Mouse (Mus musculus): ENCODE measurements around the gene Vmn1r169. TPM values are rescaled to one million over a fixed set of nuclear protein-coding genes. Genes with fewer than 3 reads are reported as not detected.
"Not testable (repeated sequence)": the region's sequence is repeated elsewhere in the genome, so short reads cannot be mapped to it uniquely, and the experiment has no call there.

Gene Vmn1r169
- total RNA-seq (2021) = not detected

DNA sequence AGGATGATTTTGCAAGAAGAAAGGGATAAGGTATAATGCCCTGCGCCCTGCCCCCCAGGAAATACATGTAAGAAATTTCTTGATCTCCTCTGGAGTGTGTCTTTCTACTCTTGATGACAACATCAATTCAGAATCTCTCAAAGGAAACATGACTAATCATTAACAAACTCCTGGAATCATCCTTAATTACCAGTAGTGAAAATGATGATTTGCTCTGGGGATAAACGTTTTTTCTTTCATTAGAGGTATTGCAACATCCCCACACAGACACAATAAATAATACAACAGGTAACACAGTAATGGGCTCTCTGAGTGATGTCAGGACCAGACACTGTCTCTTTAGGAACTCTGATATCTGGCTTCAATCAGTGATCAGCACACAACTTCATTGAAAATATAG is at the start of gene Vmn1r169:
TSS of gene Vmn1r169 (plus strand) at position 301 of the 400 bp plus-strand sequence.
- DNase-seq; intact Hi-C loops (cut with DNase I): not testable (repeated sequence)

DNA sequence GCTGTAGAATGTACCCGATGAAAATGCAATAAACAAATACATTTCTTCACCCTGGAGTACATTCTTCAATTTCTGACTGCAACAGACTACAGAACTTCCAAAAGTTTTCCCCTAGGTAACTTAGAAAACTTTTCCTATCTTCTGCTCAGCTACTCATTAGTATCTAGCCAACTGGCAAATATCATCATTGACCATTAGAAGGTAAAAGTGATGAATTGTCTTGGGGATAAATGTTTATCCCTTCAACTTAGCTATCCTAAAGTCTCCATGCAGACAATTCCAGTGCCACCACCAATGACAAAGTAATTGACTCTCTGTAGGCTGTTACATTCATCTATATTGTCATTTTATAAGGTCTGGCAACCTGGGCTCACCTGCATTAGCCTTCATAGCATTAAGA is 35.9 kb upstream of the Vmn1r169 start, which contains the start of gene Vmn1r168:
TSS of gene Vmn1r168 (plus strand) at position 301 of the 400 bp plus-strand sequence.
- intact Hi-C loops (cut with DNase I); DNase-seq: not testable (repeated sequence)

DNA sequence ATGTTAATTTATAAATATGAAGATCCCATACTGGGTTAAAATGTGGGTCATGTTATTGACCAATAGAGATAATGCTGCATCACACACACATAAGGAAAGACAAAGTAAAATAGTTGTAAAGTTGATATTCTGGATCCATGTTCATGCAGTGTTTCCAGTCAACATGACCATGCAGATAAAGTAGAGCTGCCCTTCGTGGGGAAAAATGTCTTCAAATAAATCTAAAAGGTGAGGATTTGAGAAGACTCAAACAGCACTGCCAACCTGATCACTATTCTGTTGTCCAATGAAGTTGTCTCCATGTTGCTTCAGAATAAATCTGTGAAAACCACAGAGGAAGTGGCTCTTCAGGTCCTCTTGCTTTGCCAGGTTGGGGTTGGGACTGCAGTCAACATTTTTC is 30.5 kb downstream of the Vmn1r169 start, which contains the start of gene Vmn1r170:
TSS of gene Vmn1r170 (plus strand) at position 301 of the 400 bp plus-strand sequence.
- DNase-seq; intact Hi-C loops (cut with DNase I): not testable (repeated sequence)

Other genes starting within 250 kb of the Vmn1r169 start
- gene Nlrp5, start 189.6 kb upstream of the Vmn1r169 start, total RNA-seq (2021) = under 1 TPM in 1 of 2 experiments, not detected in 1; 0.22 TPM
- not detected for gene Vmn1r167, start 68.3 kb upstream of the Vmn1r169 start, total RNA-seq (2021)
- not detected for gene Vmn1r168, start 35.8 kb upstream of the Vmn1r169 start, total RNA-seq (2021)
- gene Vmn1r170, start 30.6 kb downstream of the Vmn1r169 start, total RNA-seq (2021) = not detected
- not detected for gene Vmn1r171, start 55.2 kb downstream of the Vmn1r169 start, total RNA-seq (2021)
- not detected for gene Vmn1r172, start 82.8 kb downstream of the Vmn1r169 start, total RNA-seq (2021)
- not detected for gene Vmn1r173, start 125.2 kb downstream of the Vmn1r169 start, total RNA-seq (2021)
- not detected for gene Vmn1r174, start 176.7 kb downstream of the Vmn1r169 start, total RNA-seq (2021)
- not detected for gene Vmn1r175, start 235.1 kb downstream of the Vmn1r169 start, total RNA-seq (2021)